In genomic region chr13:70155596-70155995, GRCm38 (mm10) we compare ENCODE assay signal across 17 mouse cellular contexts.
"Had no signal": no experiment of that assay in that cellular context is flagged by ENCODE, and none has a peak within 500 bp of the region (broad histone marks: within the 10 kb centered on the region; RNA-seq: fewer than 3 reads in every experiment).

No protein-coding gene starts in this region.

- DNase-seq: liver, postnatal 0 days; lung, adult 2 months; lung, postnatal 14 days; lung, postnatal 36 days; right cerebral cortex, postnatal 25 days; right cerebral cortex, postnatal 4 days; spleen, adult 18-20 months; thymus, adult 18-20 months; thymus, postnatal 14 days; thymus, postnatal 36 days had no signal

- H3K27ac ChIP-seq: liver, embryonic 15.5 days; lung, embryonic 15.5 days; macrophage; midbrain, embryonic 13.5 days; midbrain, embryonic 15.5 days; neural tube, embryonic 12.5 days had no signal

- H3K4me3 ChIP-seq: liver, embryonic 15.5 days; lung, embryonic 15.5 days; megakaryocyte, embryonic 14.5 days; midbrain, embryonic 13.5 days; midbrain, embryonic 15.5 days; neural tube, embryonic 12.5 days had no signal
